In the genomic region with DNA sequence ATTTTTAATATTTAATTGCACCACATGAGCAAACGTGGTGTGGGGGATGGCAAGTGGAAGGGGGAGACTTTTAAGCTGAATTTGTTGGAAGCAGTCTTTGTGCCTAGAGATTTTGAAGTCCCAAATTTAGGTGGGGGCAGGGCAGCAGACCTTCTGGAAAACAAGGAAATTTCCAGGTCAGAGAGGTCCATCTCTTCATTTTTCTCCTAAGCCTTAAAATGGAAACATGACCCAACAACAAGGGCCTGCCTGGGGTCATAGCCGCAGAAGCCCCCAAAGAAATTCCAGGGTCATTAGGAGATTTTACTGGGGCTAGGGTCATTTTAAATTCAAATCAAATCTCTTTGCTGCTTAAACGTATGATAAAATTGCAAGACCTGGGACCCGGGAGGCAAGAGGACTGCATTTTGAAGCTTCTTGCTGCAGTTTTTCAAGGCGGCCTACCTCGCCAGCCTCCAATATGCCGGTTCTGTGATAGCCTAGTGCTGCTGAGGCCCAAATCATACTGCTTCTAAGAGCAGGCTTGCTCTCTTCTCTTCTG, we compare ENCODE assay signal across 15 mouse cellular contexts.
A peak's percentile ranks its signal among the peaks of the same experiment; 100 is the strongest.
DNase-seq lines count a peak whose midpoint lies in the region; ATAC-seq and TF ChIP-seq lines count a peak whose summit lies in the region.
"Had no signal": no experiment of that assay in that cellular context is flagged by ENCODE, and none has a peak within 500 bp of the region (broad histone marks: within the 10 kb centered on the region; RNA-seq: fewer than 3 reads in every experiment).

No protein-coding gene starts in this region.

- DNase-seq in frontal cortex, postnatal 10 days (ENCODE audit: low spot score in 2 of 2): no peak
- DNase-seq in midbrain, embryonic 11.5 days (ENCODE audit: low spot score, missing footprints): no peak
- no peak for DNase-seq in adrenal gland, adult 2 months
- DNase-seq in gastrocnemius, postnatal 14 days: no peak
- no peak for DNase-seq in kidney, postnatal 36 days
- DNase-seq: adrenal gland, postnatal 36 days; B cell, adult 2 months; kidney, adult 18-20 months; thymus, postnatal 36 days had no signal

- 0 out of 2 replicates have a peak, but pooled peaks cover under 1% of the 10 kb centered on the region for H3K9me3 ChIP-seq in ES-Bruce4 (replicated peaks; ENCODE audit: control insufficient read depth, insufficient read depth, low read length, poor library complexity, severe bottlenecking)
- H3K9me3 ChIP-seq in midbrain, embryonic 11.5 days (ENCODE audit: control insufficient read depth, low read length): no peaks in the 10 kb centered on the region
- H3K9me3 ChIP-seq: heart, embryonic 13.5 days had no signal

- intact Hi-C loops in gastrocnemius, postnatal 14 days (cut with DNase I; ENCODE audit: low total_unique reads): no loop called here

- WGBS in midbrain, embryonic 11.5 days: 49% methylated on average over 7 of the region's 7 CpGs

- TF ChIP-seq EP300 in ES-Bruce4 (IDR thresholded peaks at IDR 0.05; ENCODE audit: insufficient read depth, low read depth, low read length): no peak

- H3K36me3 ChIP-seq in ES-Bruce4 (ENCODE audit: control insufficient read depth, insufficient read depth, low read length, poor library complexity, severe bottlenecking): no peaks in the 10 kb centered on the region
- no peaks in the 10 kb centered on the region for H3K36me3 ChIP-seq in midbrain, embryonic 11.5 days (ENCODE audit: control insufficient read depth, insufficient read depth, low read length)
- H3K36me3 ChIP-seq: heart, embryonic 13.5 days had no signal

- TF ChIP-seq CTCF in ES-Bruce4 (IDR thresholded peaks at IDR 0.05; ENCODE audit: low read depth, low read length): no peak
- TF ChIP-seq CTCF in cortical plate, adult 2 months (IDR thresholded peaks at IDR 0.05; ENCODE audit: extremely low read depth, insufficient read depth, low read length): no peak

- H3K27me3 ChIP-seq in ES-Bruce4 (ENCODE audit: control insufficient read depth, insufficient read depth, low read length, poor library complexity, severe bottlenecking): no peaks in the 10 kb centered on the region
- peaks cover 18% of the 10 kb centered on the region for H3K27me3 ChIP-seq in midbrain, embryonic 11.5 days (ENCODE audit: control insufficient read depth, insufficient read depth, low read length)

- 0 out of 2 replicates have a peak overlapping the region, but pooled peaks have one; percentile 15 for H3K4me3 ChIP-seq in ES-Bruce4 (ENCODE audit: low read depth, low read length)
- H3K4me3 ChIP-seq in cortical plate, adult 2 months (ENCODE audit: insufficient read depth, low read length): no peak overlapping the region
- H3K4me3 ChIP-seq in midbrain, embryonic 11.5 days (ENCODE audit: low read depth, low read length): no peak overlapping the region
- H3K4me3 ChIP-seq: heart, embryonic 13.5 days had no signal

- H3K27ac ChIP-seq in ES-Bruce4 (ENCODE audit: insufficient read depth, low read length): peak overlapping the region; percentile 98
- H3K27ac ChIP-seq in cortical plate, adult 2 months (ENCODE audit: insufficient read depth, low read length): peak overlapping the region; percentile 62
- peak overlapping the region; percentile 68 for H3K27ac ChIP-seq in midbrain, embryonic 11.5 days (ENCODE audit: low read depth, low read length)
- H3K27ac ChIP-seq: heart, embryonic 13.5 days; liver, embryonic 14.5 days had no signal

- ATAC-seq in frontal cortex, adult (ENCODE audit: low TSS enrichment): 0 out of 2 replicates have a peak, but pooled peaks have one; percentile 13
- ATAC-seq in midbrain, embryonic 11.5 days (ENCODE audit: low FRiP score): no peak
- ATAC-seq: Patski had no signal

- peaks cover 6% of the 10 kb centered on the region for H3K4me1 ChIP-seq in ES-Bruce4 (ENCODE audit: control insufficient read depth, insufficient read depth, low read length)
- H3K4me1 ChIP-seq in cortical plate, adult 2 months (ENCODE audit: control insufficient read depth, insufficient read depth, low read length): peaks cover 2% of the 10 kb centered on the region; the same call in 1 of the 2 replicates
- peaks cover 13% of the 10 kb centered on the region for H3K4me1 ChIP-seq in midbrain, embryonic 11.5 days (ENCODE audit: control insufficient read depth, insufficient read depth, low read length)

- no peak for TF ChIP-seq POLR2A in ES-Bruce4 (IDR thresholded peaks at IDR 0.05; ENCODE audit: insufficient read depth, low read length)
- TF ChIP-seq POLR2A in cortical plate, adult 2 months (IDR thresholded peaks at IDR 0.05; ENCODE audit: extremely low read depth, insufficient read depth, low read length): peak; percentile 80; the same call in 1 of the 2 replicates

- peak overlapping the region; percentile 14 for H3K4me2 ChIP-seq in midbrain, embryonic 11.5 days
- H3K4me2 ChIP-seq: heart, embryonic 13.5 days had no signal

- peak overlapping the region; percentile 66 for H3K9ac ChIP-seq in ES-Bruce4 (ENCODE audit: low read depth, poor library complexity, severe bottlenecking)
- peak overlapping the region; percentile 36; the same call in 1 of the 2 replicates for H3K9ac ChIP-seq in midbrain, embryonic 11.5 days (ENCODE audit: low read length)
- H3K9ac ChIP-seq: heart, embryonic 13.5 days; liver, embryonic 14.5 days had no signal
